Mouse (Mus musculus) retina, postnatal 7 days (tissue): Measurements from ENCODE around the gene Ccnd2.

Source experiments
- DNase-seq: peaks from one replicate; pipeline ENCODE4 v3.0.0-alpha.2; 2012; ENCODE audit warnings: low read depth, low spot score

The Ccnd2 gene

DNA sequence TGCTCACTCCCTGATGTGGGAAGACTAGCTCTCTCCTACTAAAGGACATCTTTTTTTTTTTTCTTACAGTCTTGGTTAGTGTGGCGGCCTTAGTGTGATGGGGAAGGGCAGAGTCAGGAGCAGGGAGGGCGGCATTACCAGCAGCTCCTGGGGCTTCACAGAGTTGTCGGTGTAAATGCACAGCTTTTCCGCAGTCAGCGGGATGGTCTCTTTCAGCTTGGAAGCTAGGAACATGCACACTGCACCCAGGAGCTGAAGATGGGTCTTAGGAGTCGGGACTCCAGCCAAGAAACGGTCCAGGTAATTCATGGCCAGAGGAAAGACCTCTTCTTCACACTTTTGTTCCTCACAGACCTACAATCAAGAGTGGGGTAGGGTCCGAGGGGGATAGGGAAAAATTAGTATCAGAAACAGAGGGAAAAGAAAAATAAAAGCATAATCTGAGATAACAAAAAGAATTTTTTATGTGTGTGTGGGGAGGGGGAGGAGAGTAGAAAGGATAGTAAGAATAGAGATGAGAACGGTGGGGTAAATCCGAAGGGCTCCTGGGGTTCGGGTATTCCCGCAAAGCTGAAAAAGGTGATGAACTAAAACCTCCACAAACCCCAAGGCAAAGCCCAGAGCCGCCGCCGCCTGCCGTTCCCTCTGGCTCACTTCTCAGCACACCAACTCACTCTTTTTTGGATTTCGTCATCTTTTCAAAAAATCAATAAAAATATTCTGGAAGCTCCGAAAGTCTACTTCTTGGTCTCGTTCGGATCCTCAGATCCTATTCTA is 3.3 kb downstream of the Ccnd2 start:
- DNase-seq, result no peak

DNA sequence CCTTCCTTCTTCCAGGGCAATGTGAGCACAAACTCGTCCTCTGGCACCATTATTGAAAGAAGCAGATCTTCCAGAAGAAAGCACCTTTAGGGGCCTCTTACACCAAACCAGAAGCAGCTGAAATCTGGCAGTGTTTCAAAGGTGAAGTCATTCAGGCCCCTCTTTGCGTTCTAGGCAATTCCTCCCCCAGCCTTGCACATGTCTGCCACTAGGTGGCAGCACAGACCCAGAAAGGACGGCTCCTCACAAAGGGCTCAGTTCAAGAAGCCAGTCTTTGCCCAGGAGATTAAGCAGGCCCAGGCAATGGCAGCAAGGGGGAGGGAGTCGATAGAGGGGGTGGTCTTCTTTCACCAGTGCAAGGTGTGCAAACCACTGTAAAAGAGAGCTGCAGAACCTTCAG is 4.3 kb downstream of the Ccnd2 start:
- DNase-seq, result peak; percentile 81

DNA sequence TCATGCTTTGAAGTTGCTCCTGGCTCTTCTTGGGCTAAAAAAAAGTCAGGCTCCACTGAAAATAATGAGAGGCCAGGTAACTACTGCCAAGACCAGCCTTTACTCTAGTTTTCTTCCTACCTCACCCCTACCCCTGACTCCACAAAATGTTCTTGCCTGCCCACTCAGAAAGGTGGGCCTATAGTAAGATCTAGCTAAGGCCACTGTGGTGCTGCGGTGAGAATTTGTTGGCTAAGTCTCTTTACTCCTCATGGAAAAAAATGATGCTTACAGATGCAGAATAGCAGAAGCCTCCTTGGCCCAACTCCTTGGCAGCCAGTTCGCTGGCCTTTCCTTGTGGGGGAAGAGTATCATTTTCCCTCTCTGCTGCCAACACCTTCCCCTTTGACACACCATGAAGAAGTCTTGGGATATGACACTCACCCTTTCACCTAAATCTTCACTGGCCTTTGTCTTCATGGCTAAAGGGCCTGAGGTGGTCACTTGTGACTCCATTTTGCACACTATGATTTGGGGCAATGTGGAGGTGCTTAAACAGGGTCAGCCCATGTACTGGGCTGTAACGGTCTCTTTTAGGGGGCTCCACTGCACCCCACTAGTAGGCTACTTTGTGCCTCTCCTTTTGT is 5.6 kb downstream of the Ccnd2 start:
- DNase-seq, result no peak

DNA sequence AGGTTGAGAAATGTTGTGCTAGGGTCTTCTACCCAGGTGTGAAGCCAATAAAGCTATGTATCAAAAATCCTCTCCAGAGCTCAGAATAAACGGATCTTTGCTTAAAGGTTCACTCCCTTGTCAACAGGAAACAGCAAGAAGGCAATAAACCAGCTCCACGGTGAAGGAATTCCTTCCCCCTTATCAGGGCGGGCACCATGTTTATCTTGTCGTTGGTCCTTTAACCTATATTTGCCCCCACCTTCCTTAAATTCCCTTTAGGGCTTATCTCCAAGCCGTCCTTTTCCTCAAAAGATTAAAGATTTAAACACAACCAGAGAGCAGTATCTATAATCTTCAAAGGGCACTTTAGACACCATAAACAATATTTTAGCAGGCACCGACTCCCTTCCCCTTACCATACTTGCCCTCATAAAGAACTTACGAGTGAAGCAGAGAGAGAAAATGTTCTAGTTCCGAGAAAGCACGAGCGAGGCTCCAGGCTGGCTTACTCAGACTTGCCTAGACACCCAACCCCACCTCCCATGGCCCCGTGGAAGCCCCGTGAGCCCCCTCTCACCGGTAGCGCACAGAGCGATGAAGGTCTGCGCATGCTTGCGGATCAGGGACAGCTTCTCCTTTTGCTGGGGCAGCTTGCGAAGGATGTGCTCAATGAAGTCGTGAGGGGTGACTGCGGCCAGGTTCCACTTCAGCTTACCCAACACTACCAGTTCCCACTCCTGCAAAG is 6.4 kb downstream of the Ccnd2 start:
- no peak for DNase-seq

DNA sequence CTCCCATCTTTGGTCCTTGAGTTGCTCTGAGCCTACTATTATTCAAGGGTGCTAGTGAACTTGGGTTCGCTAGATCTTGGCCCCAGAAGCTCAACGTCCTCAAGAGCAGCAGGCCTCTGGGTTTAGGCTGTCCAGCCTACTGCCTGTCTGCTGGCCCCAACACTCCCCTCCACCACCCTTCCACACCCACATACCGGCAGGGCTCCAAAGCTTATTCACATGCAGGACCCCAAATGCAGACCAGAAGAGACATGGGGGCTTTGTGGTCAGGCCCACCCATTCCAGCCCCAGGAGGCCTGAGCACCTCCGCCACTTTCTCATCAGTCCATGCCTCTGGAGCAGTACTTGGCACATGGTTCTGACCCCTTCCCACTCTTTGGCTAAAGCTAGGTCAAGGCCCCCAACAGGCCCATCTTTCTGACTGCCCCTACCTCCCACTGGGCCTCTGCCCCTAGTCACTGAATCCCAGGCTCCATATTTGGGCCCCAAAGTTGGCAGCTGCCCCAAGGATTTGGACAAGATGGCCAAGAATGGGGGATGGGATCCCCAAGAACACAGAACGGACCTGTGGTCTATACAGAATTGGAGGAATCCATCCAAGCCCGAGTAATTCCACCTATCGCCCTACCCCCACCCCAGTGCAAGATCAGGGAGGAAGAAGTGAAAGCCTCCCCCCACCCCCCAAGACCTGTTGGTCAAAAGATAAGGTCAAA is 8.3 kb downstream of the Ccnd2 start:
- no peak for DNase-seq

DNA sequence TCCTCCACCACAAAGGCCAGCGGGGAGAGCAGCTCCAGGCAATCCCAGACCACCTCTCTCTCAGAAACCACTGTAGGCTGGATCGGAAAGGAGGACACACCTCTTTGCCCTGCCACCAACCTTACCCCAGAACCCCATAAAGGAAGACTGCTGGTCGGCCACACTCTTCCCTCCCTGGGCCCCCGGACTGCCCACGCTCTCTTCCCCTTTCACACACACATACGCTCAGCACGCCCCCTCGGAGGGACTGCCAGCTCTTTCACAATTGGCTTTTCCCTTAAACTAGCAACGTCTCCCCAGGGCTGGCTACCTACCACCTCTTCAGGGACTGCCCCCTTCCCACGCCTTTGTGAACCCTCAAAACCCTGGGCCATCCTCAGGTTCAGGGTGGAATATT is 8.9 kb downstream of the Ccnd2 start:
- DNase-seq, result no peak

DNA sequence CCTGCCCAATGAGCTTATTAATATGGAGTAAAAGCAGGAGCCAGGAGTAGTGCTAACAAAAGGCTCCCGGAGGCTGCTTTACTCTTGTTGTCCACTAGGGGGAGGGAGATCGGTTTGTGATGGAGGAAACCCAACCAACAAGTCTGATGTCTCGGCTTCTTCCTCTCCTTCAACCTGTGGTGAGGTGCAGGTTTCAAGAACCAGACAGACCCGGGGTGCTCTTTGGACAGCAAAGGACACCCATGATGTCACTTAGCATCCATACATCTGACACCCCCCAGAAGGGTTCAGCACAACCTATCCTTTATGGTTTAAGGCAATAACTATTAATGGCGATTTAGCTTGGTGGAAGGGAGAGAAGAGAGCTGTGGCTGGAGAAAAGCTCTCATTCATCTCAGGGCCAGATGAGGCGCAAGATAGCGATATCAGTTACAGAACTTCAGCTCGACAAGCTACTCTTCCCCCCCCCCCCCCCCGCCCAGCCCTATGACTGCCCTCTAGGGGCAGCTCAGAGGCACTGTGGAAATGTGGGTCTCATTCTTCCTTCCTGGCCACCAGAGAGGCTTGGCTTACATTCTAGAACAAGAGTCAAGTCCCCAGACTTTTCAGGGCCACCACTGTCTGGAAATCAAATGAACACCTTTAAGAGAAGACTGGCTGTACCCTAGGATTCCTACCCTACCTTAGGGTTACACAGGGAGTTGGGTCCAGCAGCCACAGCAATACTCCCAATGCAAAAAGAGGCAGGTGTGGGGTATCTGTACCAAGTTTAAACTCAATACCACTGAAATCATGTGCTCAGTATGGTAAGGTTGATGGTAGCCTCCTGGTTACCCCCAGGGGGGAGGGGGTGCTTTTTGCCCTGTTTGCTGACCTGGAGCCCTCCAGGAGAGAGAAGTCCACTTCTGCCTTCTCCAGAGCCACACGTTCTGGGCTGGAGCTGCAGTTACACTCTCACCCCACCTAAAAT is 9.6 kb downstream of the Ccnd2 start:
- no peak for DNase-seq

DNA sequence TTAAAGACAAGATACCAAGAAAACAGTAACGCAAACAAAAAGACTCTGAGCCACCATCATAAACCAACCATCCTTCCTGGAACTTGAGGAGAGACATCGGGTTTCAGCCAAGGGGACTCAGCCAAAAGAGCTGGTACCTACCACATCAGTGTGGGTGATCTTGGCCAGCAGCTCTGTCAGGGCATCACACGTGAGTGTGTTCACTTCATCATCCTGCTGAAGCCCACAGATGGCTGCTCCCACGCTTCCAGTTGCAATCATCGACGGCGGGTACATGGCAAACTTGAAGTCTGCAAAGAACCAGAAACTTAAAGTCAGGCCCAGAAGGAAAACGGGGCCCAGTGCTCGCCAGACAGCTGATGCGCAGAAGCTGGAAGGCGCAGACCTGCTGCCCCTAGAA is 13.0 kb downstream of the Ccnd2 start:
- no peak for DNase-seq

DNA sequence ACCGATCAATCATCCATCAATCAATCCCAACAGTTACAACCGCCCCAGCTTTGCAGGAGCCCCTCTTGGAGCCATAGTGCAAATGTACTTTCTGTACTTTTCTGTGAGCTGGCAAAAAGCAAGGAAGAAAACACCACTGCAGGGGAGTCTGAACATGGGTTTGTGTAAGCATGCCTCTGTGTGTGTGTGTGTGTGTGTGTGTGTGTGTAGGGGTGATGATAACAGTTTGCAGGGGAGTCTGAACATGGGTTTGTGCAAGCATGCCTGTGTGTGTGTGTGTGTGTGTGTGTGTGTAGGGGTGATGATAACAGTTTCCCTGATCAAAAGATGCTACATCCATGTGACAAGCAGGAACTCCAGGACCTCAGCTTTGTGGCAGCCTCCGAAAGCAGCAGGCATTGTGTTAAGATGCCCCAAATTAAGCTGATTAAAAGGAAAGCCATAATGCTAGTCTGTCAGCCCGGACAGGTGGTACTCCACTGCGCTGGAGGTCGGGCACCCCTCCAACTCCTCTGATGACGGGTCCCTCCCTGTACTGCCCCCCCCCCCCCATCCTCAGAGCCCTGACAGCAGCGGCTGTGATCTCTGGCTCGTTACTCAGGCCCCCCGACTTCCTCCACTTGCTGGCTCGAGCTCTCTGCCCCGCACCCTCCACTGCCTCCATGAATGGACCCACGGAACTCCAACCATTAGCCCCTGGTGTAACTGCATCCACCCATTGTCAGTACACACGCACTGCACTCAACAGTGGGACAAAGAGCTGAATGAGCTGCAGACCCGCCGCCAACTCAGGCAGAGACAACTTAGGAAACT is 18.4 kb downstream of the Ccnd2 start:
- DNase-seq, result no peak

DNA sequence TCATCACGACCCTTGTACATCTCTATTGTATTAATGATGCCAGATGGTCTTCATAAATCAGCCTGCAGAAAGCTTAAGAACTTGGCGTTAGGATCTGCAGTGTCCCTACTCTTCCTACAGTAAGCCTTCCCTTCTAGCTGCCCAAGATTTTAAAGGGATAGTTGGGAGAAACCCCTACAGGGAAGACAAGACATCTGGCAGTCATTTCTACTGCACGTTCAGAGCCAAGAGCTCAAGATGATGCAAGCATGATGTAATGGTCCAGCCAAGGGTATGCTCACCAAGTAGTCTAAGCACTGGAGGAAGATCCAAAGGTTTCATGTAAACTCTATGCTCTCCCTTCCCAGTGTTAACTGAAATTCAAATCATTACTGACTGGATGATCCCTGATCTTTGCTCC is 19.3 kb downstream of the Ccnd2 start:
- no peak for DNase-seq

DNA sequence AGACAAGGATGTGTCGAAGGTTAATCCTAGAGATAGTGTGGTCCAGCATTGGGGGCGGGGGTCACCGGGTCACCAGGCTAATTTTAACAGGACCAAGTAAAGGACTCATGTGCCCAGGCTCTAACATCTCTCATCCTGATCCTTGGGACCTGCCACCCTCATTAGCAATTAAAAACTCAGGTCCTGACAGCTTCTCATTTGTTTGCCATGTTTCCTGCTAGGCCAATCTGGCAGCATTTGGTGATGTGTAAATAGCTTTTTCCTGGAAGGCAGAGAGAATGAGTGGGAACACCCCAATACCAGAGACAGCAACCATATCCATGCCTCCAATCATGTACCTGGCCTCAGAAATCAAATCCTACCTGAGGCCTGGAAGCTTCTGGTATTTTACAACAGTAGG is 20.0 kb downstream of the Ccnd2 start:
- DNase-seq, result no peak

DNA sequence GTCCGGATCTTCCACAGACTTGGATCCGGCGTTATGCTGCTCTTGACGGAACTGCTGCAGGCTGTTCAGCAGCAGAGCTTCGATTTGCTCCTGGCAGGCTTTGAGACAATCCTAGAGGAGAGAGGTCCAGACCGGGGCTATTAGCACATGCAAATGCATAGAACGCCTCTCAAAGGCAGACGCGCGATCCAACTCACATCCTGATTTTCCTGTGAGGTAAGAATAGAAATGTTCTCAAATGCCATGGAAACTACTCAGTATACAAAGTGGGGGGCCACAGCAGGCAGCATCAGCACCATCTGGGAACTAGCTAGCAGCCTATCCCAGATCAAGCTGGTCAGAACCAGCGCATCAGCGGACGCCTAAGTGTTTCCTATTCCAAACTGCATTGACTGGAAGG is 21.6 kb downstream of the Ccnd2 start:
- DNase-seq, result no peak

DNA sequence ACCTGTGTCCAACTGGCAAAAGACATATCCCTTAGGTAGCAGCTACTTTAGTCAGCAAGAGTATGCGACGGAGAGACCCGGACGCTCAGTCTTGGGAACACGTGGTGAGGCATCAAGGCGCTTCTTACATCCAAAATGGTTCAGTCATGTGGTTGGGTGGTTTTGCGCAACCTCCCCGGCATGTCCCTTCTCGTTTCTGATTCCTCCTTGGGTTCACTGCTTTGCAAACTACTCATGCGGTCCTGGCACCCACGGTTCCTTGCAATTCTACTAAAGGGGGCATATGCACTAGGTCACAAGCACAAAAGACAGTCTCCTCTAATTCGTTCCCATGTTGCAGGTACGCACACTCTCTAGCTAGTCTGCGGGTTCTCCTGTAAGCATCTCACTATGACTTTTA is 22.3 kb downstream of the Ccnd2 start:
- no peak for DNase-seq

DNA sequence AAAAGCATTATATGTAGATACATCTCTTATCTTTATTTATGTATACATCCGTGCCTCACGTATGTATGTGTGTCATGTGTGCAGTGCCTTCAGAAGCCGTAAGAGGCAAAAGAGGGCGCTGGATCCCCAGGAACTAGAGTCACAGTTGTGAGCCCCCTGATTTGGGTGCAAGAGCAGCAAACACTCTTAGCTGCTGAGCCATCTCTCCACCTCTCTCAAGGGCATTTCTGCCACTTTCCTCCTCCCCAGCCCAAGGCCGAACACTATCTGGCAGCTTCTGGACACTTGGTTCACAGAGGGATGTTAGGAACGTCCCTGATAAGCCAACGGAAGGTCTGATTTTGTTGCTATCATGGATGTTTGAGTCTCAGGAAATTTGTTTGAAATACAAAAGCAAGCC is 28.5 kb downstream of the Ccnd2 start:
- DNase-seq, result no peak

DNA sequence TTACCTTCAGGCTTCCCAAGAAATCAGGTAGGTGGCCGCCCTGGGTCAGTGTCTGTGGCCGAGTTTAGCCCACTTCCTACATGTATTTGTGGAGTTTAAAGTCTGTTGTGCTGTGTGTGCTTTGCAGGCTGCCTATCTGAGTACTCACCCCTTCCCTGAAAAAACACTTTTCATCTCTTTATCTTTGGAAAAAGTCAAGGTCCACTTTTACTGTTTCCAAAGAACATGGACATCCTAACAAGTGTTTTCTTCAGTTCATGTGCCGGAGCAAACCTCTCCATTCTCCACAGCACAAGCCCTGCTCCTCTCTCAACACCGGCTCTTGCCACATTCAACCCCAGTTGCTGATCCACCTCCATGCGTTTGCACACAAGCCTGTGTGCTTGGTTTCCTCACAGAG is 29.0 kb downstream of the Ccnd2 start:
- no peak for DNase-seq

DNA sequence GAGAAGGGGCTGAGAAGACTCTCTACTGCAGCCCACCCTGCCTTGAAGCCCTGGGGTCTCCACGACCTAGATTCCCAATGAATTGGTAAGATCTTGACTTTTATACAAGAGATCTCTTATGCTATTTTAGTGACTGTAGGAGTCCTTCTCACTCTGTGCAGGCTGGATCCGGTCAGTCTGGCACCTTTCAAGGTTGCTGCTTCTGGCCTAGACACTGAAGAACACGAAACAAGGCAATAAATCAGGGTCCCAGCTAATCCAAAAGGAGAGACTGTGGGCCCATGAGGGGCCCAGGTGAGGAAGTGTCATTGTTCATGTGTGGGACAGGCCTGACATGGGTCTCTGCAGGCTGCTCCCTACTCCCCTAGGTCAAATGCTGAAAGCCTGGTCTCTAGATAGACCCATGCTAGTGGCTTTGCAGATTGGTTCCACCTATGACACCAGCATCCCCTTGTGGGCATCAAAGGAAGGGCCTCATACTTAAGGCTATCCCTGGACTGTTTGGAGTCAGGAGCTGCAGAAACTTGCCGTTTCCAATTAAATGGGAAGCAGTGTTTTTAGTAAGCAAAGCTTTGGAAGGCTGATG is 29.7 kb downstream of the Ccnd2 start:
- DNase-seq, result no peak

DNA sequence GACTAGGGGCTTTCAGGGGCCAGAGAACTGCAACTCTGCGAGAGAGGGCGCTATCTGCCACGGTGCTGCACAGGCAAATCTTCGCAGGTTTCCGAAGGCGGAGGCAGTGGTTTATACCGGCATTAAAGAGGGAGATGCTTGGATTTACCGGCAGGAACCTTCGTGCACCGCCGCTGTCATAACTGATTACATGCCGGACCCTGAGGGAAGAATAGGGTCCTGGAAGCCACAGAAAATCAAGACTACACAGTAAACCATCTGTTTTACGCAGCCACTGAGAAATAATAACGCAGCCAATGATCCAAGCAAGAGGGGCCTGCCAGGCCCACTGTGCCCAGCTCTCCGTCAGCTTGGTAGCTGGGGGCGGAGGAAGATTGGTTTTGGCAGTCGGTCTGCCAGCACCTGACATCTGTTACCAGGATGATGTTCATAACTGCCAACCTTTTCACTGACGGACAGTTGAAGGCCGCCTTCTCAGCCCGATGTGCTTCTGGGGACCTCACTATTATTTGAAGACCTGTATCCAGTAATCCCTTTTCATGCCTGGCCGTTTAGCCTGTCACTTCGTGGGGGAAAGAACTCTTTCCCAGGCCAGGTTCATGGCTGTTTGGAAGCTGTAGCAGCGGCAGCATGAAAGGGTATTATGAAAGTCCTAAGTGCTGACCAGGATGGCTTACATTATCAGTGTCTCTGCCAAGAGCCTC is 37.1 kb downstream of the Ccnd2 start:
- DNase-seq, result no peak

DNA sequence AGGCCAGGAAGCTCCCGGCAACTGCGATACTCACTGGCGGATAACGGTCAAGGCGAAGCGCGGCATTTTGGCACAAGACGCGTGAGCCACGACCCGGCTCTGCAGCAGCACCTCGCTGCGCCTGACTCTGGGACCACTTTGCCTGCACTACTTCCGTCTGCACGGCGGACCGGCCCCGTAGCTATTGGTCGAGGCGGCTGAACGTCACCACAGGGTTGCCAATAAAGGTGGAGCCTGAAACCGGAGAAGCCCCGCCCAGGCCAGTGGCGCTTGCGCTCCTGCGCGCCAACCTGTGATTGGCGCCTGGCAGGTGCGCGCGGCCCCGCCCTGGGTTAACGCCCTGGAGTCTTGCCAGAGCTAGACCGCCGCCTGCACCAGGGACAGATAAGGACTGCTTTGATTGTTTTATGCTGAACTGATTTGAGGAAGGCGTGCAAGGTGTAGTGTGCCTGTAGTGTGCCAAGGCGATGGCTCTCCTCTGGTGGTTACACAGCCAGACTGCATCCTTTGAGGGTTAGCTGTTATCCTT is 42.5 kb downstream of the Ccnd2 start, which contains the start of gene Tigar:
TSS of gene Tigar (minus strand) at position 156 of the 529 bp plus-strand sequence.
- DNase-seq, result peak; percentile 85
